Mouse (Mus musculus): ENCODE measurements around the gene Gemin5. TPM values are rescaled to one million over a fixed set of nuclear protein-coding genes. Genes with fewer than 3 reads are reported as not detected.
"Not testable (repeated sequence)": the region's sequence is repeated elsewhere in the genome, so short reads cannot be mapped to it uniquely, and the experiment has no call there.

The Gemin5 gene
- total RNA-seq, 2 experiments from 2014 or later, result 7.3 to 7.8 TPM

- ATAC-seq (ENCODE audit: poor library complexity, severe bottlenecking), result no peak
These were observed 51.2 kb downstream of the Gemin5 start for GRCm38 (mm10) chr11:58117044-58117652.

DNA sequence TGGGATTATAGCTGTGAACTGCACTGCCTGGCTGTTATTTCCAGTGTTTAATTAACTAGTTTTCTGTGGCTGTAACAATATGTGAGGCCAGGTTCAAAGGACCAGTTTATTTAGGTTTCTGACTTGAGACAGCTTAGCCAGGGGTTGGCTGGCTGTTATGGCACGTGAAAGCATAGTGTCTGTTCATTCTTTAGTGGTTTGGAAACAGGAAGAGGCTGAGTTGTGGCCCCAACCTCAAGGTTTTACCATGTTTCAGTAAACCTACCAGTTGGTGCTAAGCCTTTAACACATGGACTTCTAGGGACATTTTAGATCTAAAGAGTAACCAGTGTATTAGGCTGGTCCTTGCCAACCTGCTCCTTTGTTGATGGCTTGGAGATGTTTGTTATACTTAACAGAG lies 51.8 kb downstream of the Gemin5 start:
- peak; percentile 52 for ATAC-seq (ENCODE audit: poor library complexity, severe bottlenecking)

DNA sequence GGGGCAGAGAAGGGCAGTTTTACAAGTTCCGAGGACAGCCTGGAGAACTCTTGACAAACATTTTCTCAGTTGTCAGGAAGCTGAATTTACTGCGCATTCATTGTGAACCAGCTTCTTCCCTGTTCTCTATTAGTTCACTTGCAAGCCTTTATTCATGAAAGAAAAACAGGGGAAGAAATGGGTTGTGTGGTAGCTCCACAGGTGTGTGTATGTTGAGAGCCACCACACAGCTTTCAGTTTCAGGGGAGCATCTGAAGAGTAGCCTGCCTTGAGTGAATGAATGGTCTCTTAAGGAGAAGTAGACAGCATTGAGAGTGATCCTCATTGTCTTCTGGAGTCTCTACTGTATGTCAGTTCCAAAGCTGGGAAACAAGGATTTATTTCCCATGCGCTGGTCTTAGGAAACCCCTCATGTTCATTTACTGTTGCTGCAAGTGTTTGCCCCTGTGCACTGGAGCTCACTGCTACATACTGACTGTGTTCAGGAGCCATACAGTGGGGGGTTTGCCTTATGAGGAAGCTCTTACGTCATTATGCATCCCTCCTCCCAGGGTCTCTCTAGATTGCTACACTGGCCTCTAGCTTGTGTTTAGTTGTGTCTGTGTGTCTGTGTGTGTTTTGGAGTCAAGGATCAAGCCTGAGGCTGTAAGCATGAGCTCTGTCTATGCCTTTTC lies 60.5 kb downstream of the Gemin5 start:
- ATAC-seq (ENCODE audit: poor library complexity, severe bottlenecking), result no peak

GRCm38 (mm10) chr11:58107009-58107408 lies 61.3 kb downstream of the Gemin5 start:
- no peak for ATAC-seq (ENCODE audit: poor library complexity, severe bottlenecking)

DNA sequence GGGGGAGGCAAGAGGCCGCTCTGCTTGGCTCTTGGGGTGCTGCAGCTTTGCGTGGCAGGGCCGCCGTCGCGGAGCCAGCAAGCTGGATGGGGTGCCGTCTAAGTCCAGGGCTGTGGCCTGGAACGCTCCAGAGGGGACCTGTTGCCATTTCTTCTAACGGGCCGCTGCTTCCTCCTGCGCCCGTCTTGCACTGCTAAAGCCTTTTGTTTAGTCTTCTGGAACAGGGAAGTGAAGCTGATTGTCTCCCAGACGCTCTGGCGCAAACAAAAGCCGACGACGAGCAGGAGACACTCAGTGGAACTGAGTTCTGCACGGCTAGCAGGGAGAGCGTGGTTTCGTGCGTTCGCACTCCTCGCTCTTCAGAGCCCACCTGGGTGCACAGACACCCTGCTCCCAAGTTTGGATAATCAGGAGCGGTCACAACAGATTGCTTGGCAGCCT lies 64.0 kb downstream of the Gemin5 start:
- ATAC-seq (ENCODE audit: poor library complexity, severe bottlenecking), result peak; percentile 72

DNA sequence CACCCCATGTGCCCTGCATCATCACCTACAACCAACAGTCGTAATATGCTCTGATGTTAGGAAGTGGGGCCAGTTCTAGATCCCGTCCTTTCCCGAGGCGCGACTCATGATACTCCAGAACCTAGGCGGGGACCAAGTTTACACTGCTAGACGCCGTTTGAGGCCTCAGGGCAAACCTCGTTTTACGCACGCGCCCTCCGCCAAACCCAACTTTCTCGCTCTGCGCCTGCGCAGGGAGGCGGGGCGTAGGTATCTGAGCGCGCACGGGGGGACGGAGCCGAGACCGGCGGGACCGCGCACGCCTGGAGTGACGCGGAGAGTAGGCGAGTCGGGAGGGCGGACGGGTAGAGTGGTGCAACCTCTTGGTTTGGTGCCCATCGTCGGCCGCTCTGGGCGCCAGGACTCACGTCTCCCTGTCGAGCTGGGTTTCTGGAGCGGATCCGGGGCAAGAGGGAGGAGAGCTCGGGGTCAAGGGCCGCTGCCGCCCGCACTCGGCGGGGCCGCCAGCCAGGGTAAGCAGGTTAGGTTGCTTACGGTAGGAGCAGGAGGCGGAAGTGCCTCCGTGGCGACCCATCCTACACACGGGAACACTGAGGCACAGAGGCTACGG lies 64.5 kb downstream of the Gemin5 start, which contains the start of gene Cnot8:
Cnot8 (plus strand) TSS at position 457 of the 610 bp plus-strand sequence.
- ATAC-seq (ENCODE audit: poor library complexity, severe bottlenecking), result peak; percentile 94

DNA sequence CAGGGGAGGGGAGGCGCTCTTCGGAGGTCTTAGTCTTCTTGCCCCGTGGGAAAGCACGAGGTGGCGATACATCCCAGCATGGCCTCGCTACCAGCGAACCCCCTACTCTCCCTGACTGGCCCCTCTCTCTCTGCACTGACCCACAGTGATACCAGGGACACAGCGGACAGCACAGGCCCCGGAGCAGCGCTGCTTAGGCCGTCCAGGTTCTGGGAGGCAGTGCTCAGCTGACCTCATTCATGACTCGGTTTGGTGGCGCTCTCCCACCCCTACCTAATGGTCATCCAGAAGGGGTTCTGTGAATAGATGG lies 65.0 kb downstream of the Gemin5 start:
- no peak for ATAC-seq (ENCODE audit: poor library complexity, severe bottlenecking)

- ATAC-seq (ENCODE audit: poor library complexity, severe bottlenecking), result no peak
These were observed 65.6 kb downstream of the Gemin5 start for GRCm38 (mm10) chr11:58102581-58103343.

GRCm38 (mm10) chr11:58102146-58102545 lies 66.2 kb downstream of the Gemin5 start:
- ATAC-seq (ENCODE audit: poor library complexity, severe bottlenecking), result no peak

- no peak for ATAC-seq (ENCODE audit: poor library complexity, severe bottlenecking)
These were observed 67.1 kb downstream of the Gemin5 start for GRCm38 (mm10) chr11:58101194-58101720.

- ATAC-seq (ENCODE audit: poor library complexity, severe bottlenecking), result no peak
These were observed 68.3 kb downstream of the Gemin5 start for GRCm38 (mm10) chr11:58100006-58100405.

- ATAC-seq (ENCODE audit: poor library complexity, severe bottlenecking), result not testable (repeated sequence)
These were observed 70.0 kb downstream of the Gemin5 start for GRCm38 (mm10) chr11:58098366-58098720.

GRCm38 (mm10) chr11:58097621-58098365 lies 70.5 kb downstream of the Gemin5 start:
- peak; percentile 51 for ATAC-seq (ENCODE audit: poor library complexity, severe bottlenecking)

DNA sequence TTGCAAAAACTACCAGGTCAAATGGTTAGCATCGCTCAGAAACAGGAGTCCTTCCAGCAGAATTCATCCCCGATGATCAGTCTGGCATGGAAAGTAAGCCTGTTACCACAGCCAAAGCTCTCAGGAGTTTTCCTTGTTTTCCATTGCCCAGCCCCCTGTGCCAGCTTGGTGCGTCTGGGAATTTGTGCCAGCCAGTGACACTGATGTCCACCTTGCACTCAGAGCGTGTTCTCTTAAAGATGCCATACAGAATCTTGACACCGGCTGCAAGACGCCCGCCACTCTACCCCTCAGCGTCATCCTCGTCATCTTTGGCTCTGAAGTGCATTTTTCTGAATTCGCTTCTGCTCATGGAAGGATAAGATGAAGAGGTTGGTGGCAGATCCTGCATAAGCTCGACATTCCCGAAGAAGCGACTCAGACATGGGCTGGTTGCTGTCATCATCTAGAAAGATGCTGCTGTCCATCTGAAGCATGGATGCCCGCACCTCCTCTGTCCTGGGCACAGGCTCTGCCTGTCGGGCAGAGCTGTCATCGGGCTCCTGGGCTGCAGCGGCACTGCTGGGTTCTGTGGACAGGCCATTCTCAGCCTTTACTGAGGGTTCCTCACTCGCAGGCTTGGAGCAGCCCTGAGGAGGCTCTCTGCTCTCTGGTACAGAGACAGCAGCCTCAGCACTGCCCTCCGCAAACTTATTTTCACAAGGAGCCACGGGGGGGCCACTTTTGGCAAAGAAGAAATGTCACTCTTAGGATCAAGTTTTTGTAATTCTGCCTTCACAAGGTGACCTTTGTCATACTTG lies 71.3 kb downstream of the Gemin5 start:
- no peak for ATAC-seq (ENCODE audit: poor library complexity, severe bottlenecking)

- ATAC-seq (ENCODE audit: poor library complexity, severe bottlenecking), result peak; percentile 75
These were observed 72.2 kb downstream of the Gemin5 start for GRCm38 (mm10) chr11:58096160-58096559.

DNA sequence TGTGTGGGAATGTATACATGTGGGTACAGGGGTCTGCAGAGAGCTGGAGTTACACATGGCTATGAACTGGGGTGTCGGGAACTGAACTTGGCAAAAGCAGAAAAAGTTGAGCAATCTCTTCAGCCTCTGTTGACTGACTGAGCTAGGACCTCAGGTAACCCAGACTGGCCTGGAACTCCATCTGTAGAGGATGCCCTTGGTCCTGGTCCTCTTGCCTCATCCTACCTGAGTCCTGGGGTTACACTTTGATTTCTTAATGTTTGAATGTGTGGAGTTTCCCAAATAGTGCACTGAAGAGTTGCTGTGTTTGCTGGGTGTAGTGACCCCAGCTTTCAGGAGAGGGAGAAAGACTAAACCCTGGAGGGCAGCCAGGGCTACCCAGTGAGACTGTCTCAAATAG lies 72.8 kb downstream of the Gemin5 start:
- ATAC-seq (ENCODE audit: poor library complexity, severe bottlenecking), result no peak

GRCm38 (mm10) chr11:58094766-58095165 lies 73.6 kb downstream of the Gemin5 start:
- no peak for ATAC-seq (ENCODE audit: poor library complexity, severe bottlenecking)

DNA sequence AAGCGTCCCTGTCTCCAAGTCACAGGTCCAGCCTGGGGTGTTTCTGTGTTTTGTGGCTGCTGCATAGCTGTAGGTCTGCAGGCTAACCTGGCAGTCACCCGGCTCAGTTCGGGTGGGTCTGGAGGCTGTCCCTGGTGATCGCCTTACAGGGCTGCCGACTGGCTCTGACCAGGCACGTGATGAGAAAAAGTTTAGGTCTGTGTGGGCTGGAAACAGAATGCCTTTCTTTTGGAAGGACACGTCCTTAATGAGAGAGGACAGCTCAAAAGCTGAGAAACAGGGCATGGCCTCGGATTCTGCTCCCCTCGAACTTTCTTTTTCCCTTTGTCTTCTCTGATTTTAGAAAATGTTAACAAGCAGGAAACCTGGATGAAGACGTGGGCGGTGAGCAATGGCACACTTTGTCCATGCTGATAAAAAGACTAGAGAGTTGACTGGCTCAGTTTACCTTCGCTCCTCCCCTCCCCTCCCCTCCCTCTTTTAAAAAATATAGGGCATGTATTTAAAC lies 75.3 kb downstream of the Gemin5 start, which contains the start of gene Gm12248:
Gm12248 (minus strand) TSS at position 114 of the 508 bp plus-strand sequence.
- peak; percentile 45 for ATAC-seq (ENCODE audit: poor library complexity, severe bottlenecking)

- ATAC-seq (ENCODE audit: poor library complexity, severe bottlenecking), result peak; percentile 80
These were observed 75.8 kb downstream of the Gemin5 start for GRCm38 (mm10) chr11:58092541-58092940.

Measured in megakaryocyte, adult 5-6 weeks (primary cell).